ENCODE assay signal across 14 mouse cellular contexts in the genomic region with DNA sequence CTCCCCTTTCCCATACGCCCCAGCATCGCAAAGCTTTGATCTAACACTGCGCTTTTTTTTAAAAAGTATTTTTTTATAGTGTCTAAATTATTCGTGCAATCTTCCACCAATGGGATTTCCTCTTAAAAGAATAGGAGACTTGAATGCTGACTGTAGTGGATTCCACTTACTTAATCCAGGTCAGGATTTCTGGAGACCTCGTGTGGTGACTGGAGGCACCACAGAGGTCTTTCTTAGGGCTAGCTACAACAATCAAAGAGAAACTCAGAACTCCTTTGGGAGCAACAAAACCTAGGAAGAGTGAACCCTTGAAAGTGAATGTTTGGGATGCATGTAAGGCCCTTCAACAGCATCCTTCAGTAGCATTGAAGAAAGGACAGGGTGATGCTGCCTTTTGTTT. TPM values are rescaled to one million over a fixed set of nuclear protein-coding genes. Genes with fewer than 3 reads are reported as not detected.
DNase-seq lines count a peak whose midpoint lies in the region; ATAC-seq and TF ChIP-seq lines count a peak whose summit lies in the region.
"Had no signal": no experiment of that assay in that cellular context is flagged by ENCODE, and none has a peak within 500 bp of the region (broad histone marks: within the 10 kb centered on the region; RNA-seq: fewer than 3 reads in every experiment).

No protein-coding gene starts in this region.

- no peak overlapping the region for H3K4me3 ChIP-seq in kidney, embryonic 16.5 days (ENCODE audit: low read length)
- H3K4me3 ChIP-seq in midbrain, postnatal 0 days (ENCODE audit: low read depth, low read length), result no peak overlapping the region
- no peak overlapping the region for H3K4me3 ChIP-seq in midbrain, embryonic 16.5 days (ENCODE audit: low read depth, low read length)

- H3K9me3 ChIP-seq in kidney, embryonic 16.5 days (ENCODE audit: low read length), result no peaks in the 10 kb centered on the region
- H3K9me3 ChIP-seq in midbrain, postnatal 0 days (ENCODE audit: low read length), result no peaks in the 10 kb centered on the region
- no peaks in the 10 kb centered on the region for H3K9me3 ChIP-seq in midbrain, embryonic 16.5 days (replicated peaks; ENCODE audit: control insufficient read depth, low read length, poor library complexity, severe bottlenecking)

- peaks cover 20% of the 10 kb centered on the region for H3K4me1 ChIP-seq in kidney, embryonic 16.5 days (ENCODE audit: insufficient read depth, low read length)
- peaks cover 4% of the 10 kb centered on the region; the same call in 1 of the 2 replicates for H3K4me1 ChIP-seq in midbrain, postnatal 0 days (ENCODE audit: insufficient read depth, low read length)
- H3K4me1 ChIP-seq in midbrain, embryonic 16.5 days (ENCODE audit: control insufficient read depth, insufficient read depth, low read length), result peaks cover 5% of the 10 kb centered on the region; the same call in 1 of the 2 replicates

- peak; percentile 59 for TF ChIP-seq CTCF in midbrain, postnatal 0 days (IDR thresholded peaks at IDR 0.05)

- H3K36me3 ChIP-seq in kidney, embryonic 16.5 days (ENCODE audit: insufficient read depth, low read length), result no peaks in the 10 kb centered on the region
- H3K36me3 ChIP-seq in midbrain, postnatal 0 days (ENCODE audit: insufficient read depth, low read length), result no peaks in the 10 kb centered on the region
- H3K36me3 ChIP-seq in midbrain, embryonic 16.5 days (ENCODE audit: control insufficient read depth, insufficient read depth, low read length), result no peaks in the 10 kb centered on the region

- no peak overlapping the region for H3K27ac ChIP-seq in kidney, embryonic 16.5 days (ENCODE audit: low read length)
- H3K27ac ChIP-seq in midbrain, postnatal 0 days (ENCODE audit: low read depth, low read length), result no peak overlapping the region
- no peak overlapping the region for H3K27ac ChIP-seq in midbrain, embryonic 16.5 days (ENCODE audit: low read length)

- H3K4me2 ChIP-seq in kidney, embryonic 16.5 days (replicated peaks; ENCODE audit: low read depth, low read length), result no peak overlapping the region
- no peak overlapping the region for H3K4me2 ChIP-seq in midbrain, postnatal 0 days (ENCODE audit: low read depth, low read length, poor library complexity, severe bottlenecking)
- H3K4me2 ChIP-seq in midbrain, embryonic 16.5 days (ENCODE audit: low read length), result no peak overlapping the region

- ATAC-seq in kidney, embryonic 16.5 days (ENCODE audit: low FRiP score, low TSS enrichment), result no peak
- no peak for ATAC-seq in midbrain, postnatal 0 days (ENCODE audit: low FRiP score)
- ATAC-seq in midbrain, embryonic 16.5 days, result no peak
- ATAC-seq: forebrain, embryonic 16.5 days; Patski had no signal

- 28% methylated on average over 5 of the region's 5 CpGs for WGBS in kidney, embryonic 16.5 days
- WGBS in midbrain, postnatal 0 days, result 24% methylated on average over 5 of the region's 5 CpGs
- 29% methylated on average over 5 of the region's 5 CpGs for WGBS in midbrain, embryonic 16.5 days

- no peak overlapping the region for H3K9ac ChIP-seq in kidney, embryonic 16.5 days (replicated peaks; ENCODE audit: low read length)
- H3K9ac ChIP-seq in midbrain, postnatal 0 days (replicated peaks; ENCODE audit: low read length, poor library complexity, severe bottlenecking), result no peak overlapping the region
- H3K9ac ChIP-seq in midbrain, embryonic 16.5 days (ENCODE audit: low read depth, low read length), result no peak overlapping the region

- peak; percentile 49 for DNase-seq in embryo, embryonic 10 days (ENCODE audit: low spot score)
- DNase-seq in embryo, embryonic 9.5 days (ENCODE audit: extremely low spot score), result no peak
- peak; percentile 15 for DNase-seq in kidney, postnatal 14 days
- peak; percentile 17 for DNase-seq in midbrain, postnatal 0 days (ENCODE audit: low spot score)
- DNase-seq in frontal cortex, postnatal 25 days (ENCODE audit: low spot score in 2 of 2), result no peak
- no peak for DNase-seq in thymus, postnatal 25 days
- DNase-seq: cerebellum, adult 11-12 months; gastrocnemius, postnatal 14 days; heart, postnatal 14 days; lung, postnatal 14 days had no signal

- H3K27me3 ChIP-seq in kidney, embryonic 16.5 days (ENCODE audit: insufficient read depth, low read length), result no peaks in the 10 kb centered on the region
- H3K27me3 ChIP-seq in midbrain, postnatal 0 days (ENCODE audit: insufficient read depth, low read length), result no peaks in the 10 kb centered on the region
- no peaks in the 10 kb centered on the region for H3K27me3 ChIP-seq in midbrain, embryonic 16.5 days (ENCODE audit: control insufficient read depth, insufficient read depth, low read depth, low read length)

RNA-seq across cellular contexts. Expression of gene Slit2, which starts 2.5 kb away (rescaled TPM):
- polyA plus RNA-seq in kidney, embryonic 16.5 days (2015; fragmentation: Nextera tagmentation; extraction: Ambion mirVana), result 32.6 and 36.4 TPM in 2 replicates
- 35.7 and 44.7 TPM in 2 replicates for total RNA-seq in midbrain, postnatal 0 days (2014; rRNA removed)
- polyA plus RNA-seq in midbrain, postnatal 0 days (2015; fragmentation: Nextera tagmentation; extraction: Ambion mirVana), result 8.0 and 11.3 TPM in 2 replicates
- 17.5 and 24.9 TPM in 2 replicates for polyA plus RNA-seq in midbrain, embryonic 16.5 days (2015; fragmentation: Nextera tagmentation; extraction: Ambion mirVana)

Comparison
In these comparisons a context has a peak if more than half of its experiments do, and no peak if none do; other contexts are left out.
1. DNase-seq: peak in embryo, embryonic 10 days (single experiment), kidney, postnatal 14 days (single experiment) and midbrain, postnatal 0 days (single experiment); none in embryo, embryonic 9.5 days (single experiment), frontal cortex, postnatal 25 days (0 of 2) and thymus, postnatal 25 days (single experiment).